Mouse (Mus musculus): ENCODE data around the gene Pde7b. TPM values are rescaled to one million over a fixed set of nuclear protein-coding genes. Genes with fewer than 3 reads are reported as not detected.

The Pde7b gene
- polyA plus RNA-seq, 1 experiment from 2014 or later: 4.5 TPM

- H3K4me1 ChIP-seq (replicated peaks; ENCODE audit: control insufficient read depth, insufficient read depth, low read length): 0 out of 2 replicates have a peak, but pooled peaks cover 2% of the 10 kb centered on the region
- WGBS: 71% methylated on average over 2 of the region's 2 CpGs
- no peak for ATAC-seq
- no peaks in the 10 kb centered on the region for H3K36me3 ChIP-seq (ENCODE audit: control insufficient read depth, insufficient read depth)
- H3K27ac ChIP-seq (ENCODE audit: low read length): no peak overlapping the region
- H3K9me3 ChIP-seq (ENCODE audit: control insufficient read depth, low read length): no peaks in the 10 kb centered on the region
- H3K4me2 ChIP-seq (ENCODE audit: low read length): no peak overlapping the region
- no peak overlapping the region for H3K9ac ChIP-seq (replicated peaks; ENCODE audit: low read depth, low read length)
- no peaks in the 10 kb centered on the region for H3K27me3 ChIP-seq (replicated peaks; ENCODE audit: control insufficient read depth, insufficient read depth, low read length)
- H3K4me3 ChIP-seq (replicated peaks; ENCODE audit: low read length): no peak overlapping the region
Measured at GRCm38 (mm10) chr10:20666655-20667054, 58.2 kb downstream of the Pde7b start.

GRCm38 (mm10) chr10:20662951-20663350 lies 61.9 kb downstream of the Pde7b start:
- ATAC-seq: no peak
- 84% methylated on average over 7 of the region's 7 CpGs for WGBS
- no peaks in the 10 kb centered on the region for H3K4me1 ChIP-seq (replicated peaks; ENCODE audit: control insufficient read depth, insufficient read depth, low read length)
- no peak overlapping the region for H3K27ac ChIP-seq (ENCODE audit: low read length)
- H3K9ac ChIP-seq (replicated peaks; ENCODE audit: low read depth, low read length): no peak overlapping the region
- H3K9me3 ChIP-seq (ENCODE audit: control insufficient read depth, low read length): no peaks in the 10 kb centered on the region
- no peak overlapping the region for H3K4me3 ChIP-seq (replicated peaks; ENCODE audit: low read length)
- H3K27me3 ChIP-seq (replicated peaks; ENCODE audit: control insufficient read depth, insufficient read depth, low read length): no peaks in the 10 kb centered on the region
- H3K36me3 ChIP-seq (ENCODE audit: control insufficient read depth, insufficient read depth): no peaks in the 10 kb centered on the region
- H3K4me2 ChIP-seq (ENCODE audit: low read length): no peak overlapping the region

GRCm38 (mm10) chr10:20661684-20662083 lies 63.2 kb downstream of the Pde7b start:
- Histone ChIP-seq H3K4me2 (ENCODE audit: low read length) (no peak overlapping the region), H3K9ac (replicated peaks; ENCODE audit: low read depth, low read length) (no peak overlapping the region), H3K36me3 (ENCODE audit: control insufficient read depth, insufficient read depth) (no peaks in the 10 kb centered on the region), H3K27me3 (replicated peaks; ENCODE audit: control insufficient read depth, insufficient read depth, low read length) (no peaks in the 10 kb centered on the region), H3K4me1 (replicated peaks; ENCODE audit: control insufficient read depth, insufficient read depth, low read length) (no peaks in the 10 kb centered on the region), H3K4me3 (replicated peaks; ENCODE audit: low read length) (no peak overlapping the region), H3K9me3 (ENCODE audit: control insufficient read depth, low read length) (no peaks in the 10 kb centered on the region), H3K27ac (ENCODE audit: low read length) (no peak overlapping the region)
- WGBS: 88% methylated on average over 5 of the region's 5 CpGs
- ATAC-seq: no peak

GRCm38 (mm10) chr10:20659718-20660117 lies 65.2 kb downstream of the Pde7b start:
- ATAC-seq: no peak
- Histone ChIP-seq H3K36me3 (ENCODE audit: control insufficient read depth, insufficient read depth) (no peaks in the 10 kb centered on the region), H3K27ac (ENCODE audit: low read length) (no peak overlapping the region), H3K4me1 (replicated peaks; ENCODE audit: control insufficient read depth, insufficient read depth, low read length) (no peaks in the 10 kb centered on the region), H3K4me3 (replicated peaks; ENCODE audit: low read length) (no peak overlapping the region), H3K27me3 (replicated peaks; ENCODE audit: control insufficient read depth, insufficient read depth, low read length) (no peaks in the 10 kb centered on the region), H3K9ac (replicated peaks; ENCODE audit: low read depth, low read length) (no peak overlapping the region), H3K9me3 (ENCODE audit: control insufficient read depth, low read length) (no peaks in the 10 kb centered on the region), H3K4me2 (ENCODE audit: low read length) (no peak overlapping the region)
- WGBS: 79% methylated on average over 4 of the region's 4 CpGs

- no peak; the same call in 1 of the 2 replicates for ATAC-seq
- Histone ChIP-seq H3K27ac (ENCODE audit: low read length) (no peak overlapping the region), H3K9me3 (ENCODE audit: control insufficient read depth, low read length) (no peaks in the 10 kb centered on the region), H3K4me2 (ENCODE audit: low read length) (no peak overlapping the region), H3K36me3 (ENCODE audit: control insufficient read depth, insufficient read depth) (no peaks in the 10 kb centered on the region), H3K9ac (replicated peaks; ENCODE audit: low read depth, low read length) (no peak overlapping the region), H3K27me3 (replicated peaks; ENCODE audit: control insufficient read depth, insufficient read depth, low read length) (no peaks in the 10 kb centered on the region), H3K4me1 (replicated peaks; ENCODE audit: control insufficient read depth, insufficient read depth, low read length) (no peaks in the 10 kb centered on the region), H3K4me3 (replicated peaks; ENCODE audit: low read length) (no peak overlapping the region)
- 76% methylated on average over 7 of the region's 7 CpGs for whole genome bisulfite sequencing
Measured at GRCm38 (mm10) chr10:20659268-20659667, 65.6 kb downstream of the Pde7b start.

GRCm38 (mm10) chr10:20658716-20659115 lies 66.2 kb downstream of the Pde7b start:
- ATAC-seq: peak; percentile 73
- Histone ChIP-seq H3K4me3 (replicated peaks; ENCODE audit: low read length) (no peak overlapping the region), H3K9me3 (ENCODE audit: control insufficient read depth, low read length) (no peaks in the 10 kb centered on the region), H3K4me1 (replicated peaks; ENCODE audit: control insufficient read depth, insufficient read depth, low read length) (no peaks in the 10 kb centered on the region), H3K27ac (ENCODE audit: low read length) (no peak overlapping the region), H3K27me3 (replicated peaks; ENCODE audit: control insufficient read depth, insufficient read depth, low read length) (no peaks in the 10 kb centered on the region), H3K36me3 (ENCODE audit: control insufficient read depth, insufficient read depth) (no peaks in the 10 kb centered on the region), H3K9ac (replicated peaks; ENCODE audit: low read depth, low read length) (no peak overlapping the region), H3K4me2 (ENCODE audit: low read length) (no peak overlapping the region)
- 62% methylated on average over 7 of the region's 7 CpGs for WGBS

- Histone ChIP-seq H3K4me3 (replicated peaks; ENCODE audit: low read length) (no peak overlapping the region), H3K36me3 (ENCODE audit: control insufficient read depth, insufficient read depth) (no peaks in the 10 kb centered on the region), H3K27ac (ENCODE audit: low read length) (no peak overlapping the region), H3K9me3 (ENCODE audit: control insufficient read depth, low read length) (no peaks in the 10 kb centered on the region), H3K27me3 (replicated peaks; ENCODE audit: control insufficient read depth, insufficient read depth, low read length) (no peaks in the 10 kb centered on the region), H3K4me1 (replicated peaks; ENCODE audit: control insufficient read depth, insufficient read depth, low read length) (no peaks in the 10 kb centered on the region), H3K9ac (replicated peaks; ENCODE audit: low read depth, low read length) (no peak overlapping the region), H3K4me2 (ENCODE audit: low read length) (no peak overlapping the region)
- ATAC-seq: no peak
- 72% methylated on average over 12 of the region's 12 CpGs for WGBS
Measured at GRCm38 (mm10) chr10:20657316-20658081, 67.4 kb downstream of the Pde7b start.

- Histone ChIP-seq H3K27ac (ENCODE audit: low read length) (no peak overlapping the region), H3K4me1 (replicated peaks; ENCODE audit: control insufficient read depth, insufficient read depth, low read length) (no peaks in the 10 kb centered on the region), H3K27me3 (replicated peaks; ENCODE audit: control insufficient read depth, insufficient read depth, low read length) (no peaks in the 10 kb centered on the region), H3K9me3 (ENCODE audit: control insufficient read depth, low read length) (no peaks in the 10 kb centered on the region), H3K9ac (replicated peaks; ENCODE audit: low read depth, low read length) (no peak overlapping the region), H3K4me2 (ENCODE audit: low read length) (no peak overlapping the region), H3K36me3 (ENCODE audit: control insufficient read depth, insufficient read depth) (no peaks in the 10 kb centered on the region), H3K4me3 (replicated peaks; ENCODE audit: low read length) (no peak overlapping the region)
- 87% methylated on average over 6 of the region's 6 CpGs for WGBS
- no peak for ATAC-seq
Measured at GRCm38 (mm10) chr10:20654590-20654989, 70.3 kb downstream of the Pde7b start.

- no peaks in the 10 kb centered on the region for H3K9me3 ChIP-seq (ENCODE audit: control insufficient read depth, low read length)
- no peaks in the 10 kb centered on the region for H3K4me1 ChIP-seq (replicated peaks; ENCODE audit: control insufficient read depth, insufficient read depth, low read length)
- no peak overlapping the region for H3K4me3 ChIP-seq (replicated peaks; ENCODE audit: low read length)
- H3K4me2 ChIP-seq (ENCODE audit: low read length): no peak overlapping the region
- no peaks in the 10 kb centered on the region for H3K27me3 ChIP-seq (replicated peaks; ENCODE audit: control insufficient read depth, insufficient read depth, low read length)
- no peaks in the 10 kb centered on the region for H3K36me3 ChIP-seq (ENCODE audit: control insufficient read depth, insufficient read depth)
- H3K9ac ChIP-seq (replicated peaks; ENCODE audit: low read depth, low read length): no peak overlapping the region
- H3K27ac ChIP-seq (ENCODE audit: low read length): no peak overlapping the region
- ATAC-seq: no peak
- 86% methylated on average over 6 of the region's 6 CpGs for WGBS
Measured at GRCm38 (mm10) chr10:20654187-20654586, 70.7 kb downstream of the Pde7b start.

- Histone ChIP-seq H3K27ac (ENCODE audit: low read length) (no peak overlapping the region), H3K9ac (replicated peaks; ENCODE audit: low read depth, low read length) (no peak overlapping the region), H3K9me3 (ENCODE audit: control insufficient read depth, low read length) (no peaks in the 10 kb centered on the region), H3K36me3 (ENCODE audit: control insufficient read depth, insufficient read depth) (no peaks in the 10 kb centered on the region), H3K4me2 (ENCODE audit: low read length) (no peak overlapping the region), H3K4me3 (replicated peaks; ENCODE audit: low read length) (no peak overlapping the region), H3K4me1 (replicated peaks; ENCODE audit: control insufficient read depth, insufficient read depth, low read length) (no peaks in the 10 kb centered on the region), H3K27me3 (replicated peaks; ENCODE audit: control insufficient read depth, insufficient read depth, low read length) (no peaks in the 10 kb centered on the region)
- no peak for ATAC-seq
- WGBS: 84% methylated on average over 3 of the region's 3 CpGs
Measured at GRCm38 (mm10) chr10:20653299-20653698, 71.6 kb downstream of the Pde7b start.

Data from forebrain, embryonic 16.5 days (tissue).